Mouse (Mus musculus): ENCODE results near the gene Igsf9b.

DNA sequence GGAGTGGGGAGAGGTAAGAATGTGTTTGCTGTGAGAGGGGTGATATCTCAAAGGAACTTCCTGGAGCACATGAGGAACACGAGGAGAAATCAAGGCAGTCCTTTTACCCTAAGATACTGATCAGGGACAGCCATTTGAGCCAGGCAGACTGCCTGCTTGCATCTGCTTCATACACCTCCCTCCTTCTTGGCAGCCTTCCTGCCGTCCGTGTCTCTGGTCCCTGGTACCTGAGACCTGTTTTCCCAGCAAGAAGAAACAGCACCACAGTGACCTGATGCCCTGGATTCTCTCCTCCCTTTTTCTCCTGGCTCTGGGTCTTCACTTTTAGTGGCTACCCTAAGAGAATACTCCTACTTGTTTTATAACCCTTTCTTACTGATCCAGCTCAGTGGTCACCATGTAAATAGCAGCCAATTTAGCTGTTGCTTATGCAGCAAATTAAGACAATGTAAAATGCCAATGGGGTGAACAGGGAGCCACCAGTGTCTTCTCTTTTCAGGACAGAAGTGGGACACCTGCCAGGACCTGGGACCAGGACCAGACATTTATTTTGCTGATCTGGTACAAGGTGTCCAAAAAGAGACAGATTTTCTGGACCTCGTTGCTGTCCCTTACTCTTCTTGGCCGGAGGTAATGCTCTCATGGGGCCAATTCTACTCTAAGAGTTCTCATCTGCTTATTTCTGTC lies 21.5 kb upstream of the Igsf9b start:
- TF ChIP-seq POLR2A (IDR thresholded peaks at IDR 0.05; ENCODE audit: borderline replicate concordance, extremely low read depth, insufficient read depth, insufficient read length, poor library complexity, severe bottlenecking) = no peak
- no peak for TF ChIP-seq CTCF (IDR thresholded peaks at IDR 0.05; ENCODE audit: borderline replicate concordance, extremely low read depth, insufficient read depth, insufficient read length)
